Comparison of ENCODE assay signal across 13 mouse cellular contexts in the genomic region with DNA sequence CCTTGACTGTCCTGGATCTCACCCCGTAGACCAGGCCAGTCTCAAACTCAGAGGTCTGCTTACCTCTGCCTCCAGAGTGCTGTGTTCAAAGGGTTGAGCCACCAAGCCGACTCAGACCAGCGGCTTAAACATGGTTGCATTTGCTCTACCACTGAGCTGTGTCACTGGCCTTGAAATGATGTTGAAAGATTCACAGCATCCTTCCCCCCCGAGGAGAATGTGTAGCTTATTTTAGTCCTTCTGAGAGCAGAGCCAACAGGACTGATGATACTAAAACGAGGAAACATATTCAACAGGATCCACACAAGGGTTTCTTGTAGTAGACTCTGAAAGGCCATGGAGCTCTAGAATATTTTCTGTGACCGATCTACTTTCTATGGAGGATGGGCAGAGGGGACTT.
"Had no signal": no experiment of that assay in that cellular context is flagged by ENCODE, and none has a peak within 500 bp of the region (broad histone marks: within the 10 kb centered on the region; RNA-seq: fewer than 3 reads in every experiment).

No protein-coding gene starts in this region.

- DNase-seq: kidney, adult 11 months; kidney, postnatal 10 days; kidney, postnatal 4 days; liver; lung, embryonic 14.5 days; lung, postnatal 10 days; lung, postnatal 4 days; right cerebral cortex, postnatal 25 days had no signal

- H3K27ac ChIP-seq: layer of hippocampus, adult 2 months; limb, embryonic 12.5 days; liver, embryonic 14.5 days; midbrain, embryonic 12.5 days; neural tube, embryonic 13.5 days had no signal

- H3K4me3 ChIP-seq: layer of hippocampus, adult 2 months; limb, embryonic 12.5 days; midbrain, embryonic 12.5 days; neural tube, embryonic 13.5 days had no signal
